Mouse (Mus musculus) liver, embryonic 14.5 days (tissue): ENCODE results near the gene Whamm.

ENCODE experiments used
- CTCF ChIP-seq: IDR thresholded peaks from 2 replicates; pipeline ENCODE4 v1.5.1; 2016; ENCODE audit warnings: antibody characterized with exemption, low read depth, control low read depth
- EP300 ChIP-seq: IDR thresholded peaks from 2 replicates; pipeline ENCODE4 v1.6.1; 2016; ENCODE audit warnings: antibody characterized with exemption, low read depth

GRCm38 (mm10) chr7:81632586-81632985, 61.5 kb downstream of the Whamm start:
- TF ChIP-seq EP300 = no peak
- no peak for TF ChIP-seq CTCF
